Mouse (Mus musculus): ENCODE measurements around the gene Gm10188. TPM values are rescaled to one million over a fixed set of nuclear protein-coding genes. Genes with fewer than 3 reads are reported as not detected.

The Gm10188 gene
- polyA plus RNA-seq (2015; fragmentation: Illumina TruSeq; extraction: RNeasy Lipid Tissue Mini Kit (QIAGEN cat#74804); ENCODE audit: insufficient read depth, low replicate concordance) = not detected

GRCm38 (mm10) chr1:132229667-132230066 lies at the start of gene Gm10188:
Gene Gm10188 (minus strand): TSS chr1:132229767.

GRCm38 (mm10) chr1:132191093-132191785 lies 38.3 kb downstream of the Gm10188 start, which contains the start of the genes Lemd1 and AC124108.1:
Gene Lemd1 (plus strand): TSS chr1:132191431.
Gene AC124108.1 (plus strand): TSS chr1:132191457.

Other genes with a start within 250 kb of the Gm10188 start
- gene Elk4, start 222.2 kb downstream of the Gm10188 start, polyA plus RNA-seq (2015; fragmentation: Illumina TruSeq; extraction: RNeasy Lipid Tissue Mini Kit (QIAGEN cat#74804); ENCODE audit: insufficient read depth, low replicate concordance) = 145 TPM
- gene Mfsd4a, start 161.7 kb downstream of the Gm10188 start, polyA plus RNA-seq (2015; fragmentation: Illumina TruSeq; extraction: RNeasy Lipid Tissue Mini Kit (QIAGEN cat#74804); ENCODE audit: insufficient read depth, low replicate concordance) = 0.75 TPM
- gene Cdk18, start 90.1 kb downstream of the Gm10188 start, polyA plus RNA-seq (2015; fragmentation: Illumina TruSeq; extraction: RNeasy Lipid Tissue Mini Kit (QIAGEN cat#74804); ENCODE audit: insufficient read depth, low replicate concordance) = 0.39 TPM
- gene Lemd1, start 38.3 kb downstream of the Gm10188 start, polyA plus RNA-seq (2015; fragmentation: Illumina TruSeq; extraction: RNeasy Lipid Tissue Mini Kit (QIAGEN cat#74804); ENCODE audit: insufficient read depth, low replicate concordance) = not detected
- gene AC124108.1, start 38.3 kb downstream of the Gm10188 start, polyA plus RNA-seq (2015; fragmentation: Illumina TruSeq; extraction: RNeasy Lipid Tissue Mini Kit (QIAGEN cat#74804); ENCODE audit: insufficient read depth, low replicate concordance) = not detected
- gene Klhdc8a, start 68.9 kb upstream of the Gm10188 start, polyA plus RNA-seq (2015; fragmentation: Illumina TruSeq; extraction: RNeasy Lipid Tissue Mini Kit (QIAGEN cat#74804); ENCODE audit: insufficient read depth, low replicate concordance) = 0.41 TPM
- 24.1 TPM for gene Nuak2, start 86.4 kb upstream of the Gm10188 start, polyA plus RNA-seq (2015; fragmentation: Illumina TruSeq; extraction: RNeasy Lipid Tissue Mini Kit (QIAGEN cat#74804); ENCODE audit: insufficient read depth, low replicate concordance)
- 34.4 TPM for gene Tmcc2, start 161.5 kb upstream of the Gm10188 start, polyA plus RNA-seq (2015; fragmentation: Illumina TruSeq; extraction: RNeasy Lipid Tissue Mini Kit (QIAGEN cat#74804); ENCODE audit: insufficient read depth, low replicate concordance)
- gene Dstyk, start 187.8 kb upstream of the Gm10188 start, polyA plus RNA-seq (2015; fragmentation: Illumina TruSeq; extraction: RNeasy Lipid Tissue Mini Kit (QIAGEN cat#74804); ENCODE audit: insufficient read depth, low replicate concordance) = 17.7 TPM
- gene Rbbp5, start 247.6 kb upstream of the Gm10188 start, polyA plus RNA-seq (2015; fragmentation: Illumina TruSeq; extraction: RNeasy Lipid Tissue Mini Kit (QIAGEN cat#74804); ENCODE audit: insufficient read depth, low replicate concordance) = 67.6 TPM

Measured in spleen, adult 10 weeks (tissue).